Mouse (Mus musculus): ENCODE data around the gene Cyb5d2. TPM values are rescaled to one million over a fixed set of nuclear protein-coding genes. Genes with fewer than 3 reads are reported as not detected.
A peak's percentile ranks its signal among the peaks of the same experiment; 100 is the strongest.

The Cyb5d2 gene
- polyA plus RNA-seq, 1 experiment from 2014 or later: 5.3 TPM

DNA sequence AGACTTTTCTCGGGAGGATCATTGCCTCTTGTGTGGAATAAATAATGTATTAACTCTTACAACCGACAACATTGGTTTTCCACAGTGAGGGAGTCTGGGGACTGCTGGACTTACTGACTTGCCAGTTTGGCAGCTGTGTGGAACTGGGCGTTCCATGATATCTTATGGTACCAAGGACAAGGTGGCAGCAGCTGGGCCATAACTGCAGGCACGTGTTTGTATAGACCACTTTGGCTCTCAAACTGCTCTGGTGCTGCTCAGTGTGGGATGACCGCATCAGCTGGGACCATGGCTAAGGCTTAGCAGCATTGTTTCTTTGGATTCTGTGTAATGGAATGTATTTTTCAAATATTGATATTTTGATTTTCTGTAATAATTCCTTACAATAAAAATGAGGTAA, 25.1 kb downstream of the Cyb5d2 start:
- no peaks in the 10 kb centered on the region for H3K9me3 ChIP-seq (ENCODE audit: control insufficient read depth, low read depth, low read length)
- H3K27me3 ChIP-seq (ENCODE audit: control insufficient read depth, insufficient read depth, low read length): no peaks in the 10 kb centered on the region
- ATAC-seq (ENCODE audit: insufficient number of reproducible peaks, insufficient read depth, low FRiP score, low read depth): no peak
- H3K4me1 ChIP-seq (ENCODE audit: control insufficient read depth, insufficient read depth, low read length): 0 out of 2 replicates have a peak, but pooled peaks cover 2% of the 10 kb centered on the region
- H3K4me2 ChIP-seq (replicated peaks; ENCODE audit: low read depth, low read length): no peak overlapping the region
- H3K27ac ChIP-seq (ENCODE audit: low read length): no peak overlapping the region
- no peak overlapping the region for H3K9ac ChIP-seq (replicated peaks; ENCODE audit: low read depth, low read length)
- no peak overlapping the region for H3K4me3 ChIP-seq (ENCODE audit: low read depth, low read length)
- WGBS: 84% methylated on average over 5 of the region's 5 CpGs
- H3K36me3 ChIP-seq (ENCODE audit: control insufficient read depth, insufficient read depth, low read length): peaks cover 15% of the 10 kb centered on the region

- no peaks in the 10 kb centered on the region for H3K27me3 ChIP-seq (ENCODE audit: control insufficient read depth, insufficient read depth, low read length)
- ATAC-seq (ENCODE audit: insufficient number of reproducible peaks, insufficient read depth, low FRiP score, low read depth): no peak
- no peak overlapping the region for H3K9ac ChIP-seq (replicated peaks; ENCODE audit: low read depth, low read length)
- no peak overlapping the region for H3K4me2 ChIP-seq (replicated peaks; ENCODE audit: low read depth, low read length)
- H3K9me3 ChIP-seq (ENCODE audit: control insufficient read depth, low read depth, low read length): no peaks in the 10 kb centered on the region
- WGBS: 92% methylated on average over 3 of the region's 3 CpGs
- peaks cover 15% of the 10 kb centered on the region for H3K36me3 ChIP-seq (ENCODE audit: control insufficient read depth, insufficient read depth, low read length)
- no peak overlapping the region for H3K4me3 ChIP-seq (ENCODE audit: low read depth, low read length)
- H3K4me1 ChIP-seq (ENCODE audit: control insufficient read depth, insufficient read depth, low read length): 0 out of 2 replicates have a peak, but pooled peaks cover 2% of the 10 kb centered on the region
- H3K27ac ChIP-seq (ENCODE audit: low read length): no peak overlapping the region
Measured at GRCm38 (mm10) chr11:72770324-72770723, 25.6 kb downstream of the Cyb5d2 start.

- no peaks in the 10 kb centered on the region for H3K9me3 ChIP-seq (ENCODE audit: control insufficient read depth, low read depth, low read length)
- H3K27me3 ChIP-seq (ENCODE audit: control insufficient read depth, insufficient read depth, low read length): no peaks in the 10 kb centered on the region
- peaks cover 22% of the 10 kb centered on the region for H3K36me3 ChIP-seq (ENCODE audit: control insufficient read depth, insufficient read depth, low read length)
- peak overlapping the region; percentile 55; the same call in 1 of the 2 replicates for H3K27ac ChIP-seq (ENCODE audit: low read length)
- 82% methylated on average over 3 of the region's 3 CpGs for WGBS
- 0 out of 2 replicates have a peak, but pooled peaks cover 2% of the 10 kb centered on the region for H3K4me1 ChIP-seq (ENCODE audit: control insufficient read depth, insufficient read depth, low read length)
- no peak overlapping the region for H3K9ac ChIP-seq (replicated peaks; ENCODE audit: low read depth, low read length)
- ATAC-seq (ENCODE audit: insufficient number of reproducible peaks, insufficient read depth, low FRiP score, low read depth): no peak
- no peak overlapping the region for H3K4me2 ChIP-seq (replicated peaks; ENCODE audit: low read depth, low read length)
- H3K4me3 ChIP-seq (ENCODE audit: low read depth, low read length): no peak overlapping the region
Measured at GRCm38 (mm10) chr11:72769061-72769460, 26.9 kb downstream of the Cyb5d2 start.

DNA sequence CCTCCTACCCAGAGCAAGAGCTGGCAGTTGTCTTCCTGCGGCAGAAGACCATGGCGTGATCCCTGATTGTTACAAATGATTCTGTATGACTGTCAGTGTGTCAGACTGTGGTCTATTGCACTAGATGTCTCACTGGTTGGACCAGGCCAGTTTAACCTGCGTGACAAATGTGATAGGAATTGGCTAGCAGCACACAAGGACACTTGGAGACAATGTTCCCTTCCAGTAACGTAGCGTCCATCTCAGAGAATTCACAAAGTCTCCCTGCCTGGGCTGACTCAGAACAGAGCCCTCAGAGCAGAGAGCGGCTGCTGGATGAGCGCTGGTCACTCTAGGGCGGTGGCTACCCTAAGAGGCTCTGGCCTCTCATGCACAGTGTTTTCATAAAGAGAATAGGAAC, 28.2 kb downstream of the Cyb5d2 start:
- no peak overlapping the region for H3K9ac ChIP-seq (replicated peaks; ENCODE audit: low read depth, low read length)
- H3K4me2 ChIP-seq (replicated peaks; ENCODE audit: low read depth, low read length): no peak overlapping the region
- WGBS: 82% methylated on average over 8 of the region's 8 CpGs
- no peak for ATAC-seq (ENCODE audit: insufficient number of reproducible peaks, insufficient read depth, low FRiP score, low read depth)
- 0 out of 2 replicates have a peak, but pooled peaks cover 2% of the 10 kb centered on the region for H3K4me1 ChIP-seq (ENCODE audit: control insufficient read depth, insufficient read depth, low read length)
- peaks cover 32% of the 10 kb centered on the region for H3K36me3 ChIP-seq (ENCODE audit: control insufficient read depth, insufficient read depth, low read length)
- peak overlapping the region; percentile 55; the same call in 1 of the 2 replicates for H3K27ac ChIP-seq (ENCODE audit: low read length)
- H3K4me3 ChIP-seq (ENCODE audit: low read depth, low read length): no peak overlapping the region
- H3K27me3 ChIP-seq (ENCODE audit: control insufficient read depth, insufficient read depth, low read length): no peaks in the 10 kb centered on the region
- H3K9me3 ChIP-seq (ENCODE audit: control insufficient read depth, low read depth, low read length): no peaks in the 10 kb centered on the region

DNA sequence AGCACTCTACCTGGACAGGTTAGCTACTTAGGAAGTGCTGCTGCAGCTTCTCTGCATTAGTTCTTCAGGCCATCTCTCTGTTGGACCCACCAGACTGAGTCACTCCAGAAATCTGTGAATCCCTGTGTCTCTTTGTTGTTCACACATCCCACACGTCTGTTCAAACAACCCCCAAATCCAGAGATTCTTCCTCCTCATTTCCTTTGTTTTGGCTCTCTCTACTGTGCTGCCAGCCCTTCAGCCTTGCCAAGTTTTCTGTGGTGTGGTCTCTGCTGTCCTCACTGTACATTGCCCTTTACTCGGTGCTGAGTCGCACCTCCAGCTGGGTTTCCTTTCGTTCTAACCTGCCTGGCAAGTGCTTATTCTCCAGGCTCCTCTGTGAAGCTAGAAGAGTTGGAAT, 31.7 kb downstream of the Cyb5d2 start:
- H3K36me3 ChIP-seq (ENCODE audit: control insufficient read depth, insufficient read depth, low read length): peaks cover 61% of the 10 kb centered on the region
- H3K27ac ChIP-seq (ENCODE audit: low read length): no peak overlapping the region
- ATAC-seq (ENCODE audit: insufficient number of reproducible peaks, insufficient read depth, low FRiP score, low read depth): no peak
- no peak overlapping the region for H3K4me3 ChIP-seq (ENCODE audit: low read depth, low read length)
- H3K4me2 ChIP-seq (replicated peaks; ENCODE audit: low read depth, low read length): no peak overlapping the region
- H3K4me1 ChIP-seq (ENCODE audit: control insufficient read depth, insufficient read depth, low read length): 0 out of 2 replicates have a peak, but pooled peaks cover 2% of the 10 kb centered on the region
- no peaks in the 10 kb centered on the region for H3K9me3 ChIP-seq (ENCODE audit: control insufficient read depth, low read depth, low read length)
- H3K27me3 ChIP-seq (ENCODE audit: control insufficient read depth, insufficient read depth, low read length): no peaks in the 10 kb centered on the region
- WGBS: 83% methylated on average over 4 of the region's 4 CpGs
- H3K9ac ChIP-seq (replicated peaks; ENCODE audit: low read depth, low read length): no peak overlapping the region

GRCm38 (mm10) chr11:72760781-72761180, 35.2 kb downstream of the Cyb5d2 start:
- peaks cover 76% of the 10 kb centered on the region for H3K36me3 ChIP-seq (ENCODE audit: control insufficient read depth, insufficient read depth, low read length)
- H3K27ac ChIP-seq (ENCODE audit: low read length): no peak overlapping the region
- H3K4me3 ChIP-seq (ENCODE audit: low read depth, low read length): no peak overlapping the region
- no peaks in the 10 kb centered on the region for H3K9me3 ChIP-seq (ENCODE audit: control insufficient read depth, low read depth, low read length)
- H3K9ac ChIP-seq (replicated peaks; ENCODE audit: low read depth, low read length): no peak overlapping the region
- H3K27me3 ChIP-seq (ENCODE audit: control insufficient read depth, insufficient read depth, low read length): no peaks in the 10 kb centered on the region
- H3K4me1 ChIP-seq (ENCODE audit: control insufficient read depth, insufficient read depth, low read length): no peaks in the 10 kb centered on the region
- WGBS: 86% methylated on average over 1 of the region's 1 CpGs
- no peak overlapping the region for H3K4me2 ChIP-seq (replicated peaks; ENCODE audit: low read depth, low read length)
- ATAC-seq (ENCODE audit: insufficient number of reproducible peaks, insufficient read depth, low FRiP score, low read depth): no peak

DNA sequence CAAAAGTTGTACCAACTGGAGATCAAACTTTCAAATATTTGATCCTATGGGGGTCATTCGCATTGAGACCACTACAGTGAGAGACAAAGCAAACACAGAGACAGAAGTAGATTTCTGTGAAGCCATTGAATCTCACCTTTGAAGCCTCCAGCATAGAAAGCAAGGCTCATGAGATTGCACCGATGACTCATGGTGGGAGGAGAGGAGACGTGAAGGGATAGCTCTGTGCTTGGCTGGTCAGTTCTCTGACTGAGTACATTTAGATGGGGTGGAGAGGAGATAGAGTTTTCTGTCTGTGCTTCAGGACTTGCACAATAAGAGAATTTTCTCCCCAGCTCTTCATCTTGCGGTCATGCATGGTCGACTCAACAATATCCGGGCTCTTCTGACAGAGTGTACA, 36.4 kb downstream of the Cyb5d2 start:
- Histone ChIP-seq H3K4me3 (ENCODE audit: low read depth, low read length) (no peak overlapping the region), H3K4me2 (replicated peaks; ENCODE audit: low read depth, low read length) (no peak overlapping the region), H3K9ac (replicated peaks; ENCODE audit: low read depth, low read length) (no peak overlapping the region), H3K36me3 (ENCODE audit: control insufficient read depth, insufficient read depth, low read length) (peaks cover 86% of the 10 kb centered on the region), H3K27ac (ENCODE audit: low read length) (no peak overlapping the region), H3K9me3 (ENCODE audit: control insufficient read depth, low read depth, low read length) (no peaks in the 10 kb centered on the region), H3K27me3 (ENCODE audit: control insufficient read depth, insufficient read depth, low read length) (no peaks in the 10 kb centered on the region), H3K4me1 (ENCODE audit: control insufficient read depth, insufficient read depth, low read length) (no peaks in the 10 kb centered on the region)
- no peak for ATAC-seq (ENCODE audit: insufficient number of reproducible peaks, insufficient read depth, low FRiP score, low read depth)
- WGBS: 90% methylated on average over 6 of the region's 6 CpGs

DNA sequence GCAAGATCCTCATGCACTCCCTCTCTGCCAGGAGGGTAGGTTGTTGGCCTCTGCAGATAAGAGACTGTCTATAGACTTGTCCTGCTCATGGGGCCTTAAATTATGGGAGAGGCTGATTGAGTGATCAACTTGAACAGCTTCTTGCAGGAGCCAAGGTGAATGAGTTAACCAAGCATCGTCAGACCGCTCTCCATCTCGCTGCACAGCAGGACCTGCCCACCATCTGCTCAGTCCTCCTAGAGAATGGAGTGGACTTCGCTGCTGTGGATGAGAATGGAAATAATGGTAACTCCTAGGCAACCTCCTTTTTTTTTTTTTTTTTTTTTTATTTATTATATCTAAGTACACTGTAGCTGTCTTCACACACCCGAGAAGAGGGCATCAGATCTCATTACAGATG, 37.6 kb downstream of the Cyb5d2 start:
- 96% methylated on average over 5 of the region's 5 CpGs for WGBS
- Histone ChIP-seq H3K9ac (replicated peaks; ENCODE audit: low read depth, low read length) (no peak overlapping the region), H3K9me3 (ENCODE audit: control insufficient read depth, low read depth, low read length) (no peaks in the 10 kb centered on the region), H3K36me3 (ENCODE audit: control insufficient read depth, insufficient read depth, low read length) (peaks cover 89% of the 10 kb centered on the region), H3K27me3 (ENCODE audit: control insufficient read depth, insufficient read depth, low read length) (no peaks in the 10 kb centered on the region), H3K4me3 (ENCODE audit: low read depth, low read length) (no peak overlapping the region), H3K27ac (ENCODE audit: low read length) (no peak overlapping the region), H3K4me2 (replicated peaks; ENCODE audit: low read depth, low read length) (no peak overlapping the region), H3K4me1 (ENCODE audit: control insufficient read depth, insufficient read depth, low read length) (no peaks in the 10 kb centered on the region)
- no peak for ATAC-seq (ENCODE audit: insufficient number of reproducible peaks, insufficient read depth, low FRiP score, low read depth)

GRCm38 (mm10) chr11:72751956-72752355, 44.0 kb downstream of the Cyb5d2 start:
- Histone ChIP-seq H3K9ac (replicated peaks; ENCODE audit: low read depth, low read length) (no peak overlapping the region), H3K9me3 (ENCODE audit: control insufficient read depth, low read depth, low read length) (no peaks in the 10 kb centered on the region), H3K27ac (ENCODE audit: low read length) (no peak overlapping the region), H3K4me1 (ENCODE audit: control insufficient read depth, insufficient read depth, low read length) (no peaks in the 10 kb centered on the region), H3K27me3 (ENCODE audit: control insufficient read depth, insufficient read depth, low read length) (no peaks in the 10 kb centered on the region), H3K4me2 (replicated peaks; ENCODE audit: low read depth, low read length) (no peak overlapping the region), H3K4me3 (ENCODE audit: low read depth, low read length) (no peak overlapping the region), H3K36me3 (ENCODE audit: control insufficient read depth, insufficient read depth, low read length) (peaks cover 86% of the 10 kb centered on the region)
- ATAC-seq (ENCODE audit: insufficient number of reproducible peaks, insufficient read depth, low FRiP score, low read depth): no peak
- WGBS: 36% methylated on average over 2 of the region's 2 CpGs

Measured in stomach, embryonic 14.5 days (tissue).